Mouse (Mus musculus): ENCODE measurements at regions not wholly inside any gene's neighbourhood (a gene's known extent, or its start where the extent isn't known, plus 50 kb on each side); places are given as distances from the start of the nearest gene placed in this dataset.
"Not testable (repeated sequence)": the region's sequence is repeated elsewhere in the genome, so short reads cannot be mapped to it uniquely, and the experiment has no call there.

- Histone ChIP-seq H3K36me3 (no peaks in the 10 kb centered on the region), H3K9ac (no peak overlapping the region), H3K9me3 (no peaks in the 10 kb centered on the region), H3K27ac (no peak overlapping the region), H3K4me3 (no peak overlapping the region), H3K4me1 (replicated peaks) (no peaks in the 10 kb centered on the region), H3K4me2 (no peak overlapping the region), H3K27me3 (no peaks in the 10 kb centered on the region)
- WGBS = 89% methylated on average over 2 of the region's 2 CpGs
- ATAC-seq (ENCODE audit: low FRiP score) = no peak
Observed at GRCm38 (mm10) chr5:4248422-4248821, 56.3 kb downstream of the Mterf1b start.

GRCm38 (mm10) chr5:4254280-4254679, 62.1 kb downstream of the Mterf1b start:
- H3K27ac ChIP-seq; H3K27me3 ChIP-seq; H3K9me3 ChIP-seq; H3K4me1 ChIP-seq (replicated peaks); H3K4me3 ChIP-seq; H3K4me2 ChIP-seq; H3K9ac ChIP-seq; H3K36me3 ChIP-seq; ATAC-seq (ENCODE audit: low FRiP score): not testable (repeated sequence)
- WGBS = 92% methylated on average over 5 of the region's 5 CpGs

GRCm38 (mm10) chr5:4257048-4257750, 65.0 kb downstream of the Mterf1b start:
- H3K9ac ChIP-seq = no peak overlapping the region
- 62% methylated on average over 12 of the region's 12 CpGs for WGBS
- no peaks in the 10 kb centered on the region for H3K27me3 ChIP-seq
- H3K9me3 ChIP-seq = no peaks in the 10 kb centered on the region
- H3K36me3 ChIP-seq = no peaks in the 10 kb centered on the region
- H3K4me3 ChIP-seq = no peak overlapping the region
- H3K4me2 ChIP-seq = no peak overlapping the region
- ATAC-seq (ENCODE audit: low FRiP score) = no peak
- H3K4me1 ChIP-seq (replicated peaks) = no peaks in the 10 kb centered on the region
- H3K27ac ChIP-seq = no peak overlapping the region

GRCm38 (mm10) chr5:4259260-4259659, 67.1 kb downstream of the Mterf1b start:
- WGBS = 93% methylated on average over 4 of the region's 4 CpGs
- no peaks in the 10 kb centered on the region for H3K4me1 ChIP-seq (replicated peaks)
- ATAC-seq (ENCODE audit: low FRiP score) = no peak
- H3K27me3 ChIP-seq = no peaks in the 10 kb centered on the region
- H3K9me3 ChIP-seq = no peaks in the 10 kb centered on the region
- H3K4me3 ChIP-seq = no peak overlapping the region
- H3K4me2 ChIP-seq = no peak overlapping the region
- H3K27ac ChIP-seq = no peak overlapping the region
- H3K36me3 ChIP-seq = no peaks in the 10 kb centered on the region
- no peak overlapping the region for H3K9ac ChIP-seq

- H3K9me3 ChIP-seq = no peaks in the 10 kb centered on the region
- WGBS = 94% methylated on average over 1 of the region's 1 CpGs
Observed at GRCm38 (mm10) chr5:4262666-4263065, 70.5 kb downstream of the Mterf1b start.

GRCm38 (mm10) chr5:4263560-4264160, 71.5 kb downstream of the Mterf1b start:
- H3K4me1 ChIP-seq (replicated peaks) = no peaks in the 10 kb centered on the region
- peak overlapping the region; percentile 13; the same call in 1 of the 2 replicates for H3K27ac ChIP-seq
- no peaks in the 10 kb centered on the region for H3K9me3 ChIP-seq
- no peaks in the 10 kb centered on the region for H3K36me3 ChIP-seq
- ATAC-seq (ENCODE audit: low FRiP score) = peak; percentile 69; the same call in 1 of the 2 replicates
- H3K27me3 ChIP-seq = no peaks in the 10 kb centered on the region
- H3K9ac ChIP-seq = no peak overlapping the region
- H3K4me2 ChIP-seq = no peak overlapping the region
- WGBS = 68% methylated on average over 5 of the region's 5 CpGs
- no peak overlapping the region for H3K4me3 ChIP-seq

More at GRCm38 (mm10) chr5:4262666-4263065, 70.5 kb downstream of the Mterf1b start:
- no peaks in the 10 kb centered on the region for H3K4me1 ChIP-seq (replicated peaks)
- no peak overlapping the region for H3K9ac ChIP-seq
- no peak overlapping the region for H3K4me2 ChIP-seq
- no peak for ATAC-seq (ENCODE audit: low FRiP score)
- no peak overlapping the region for H3K4me3 ChIP-seq
- no peaks in the 10 kb centered on the region for H3K27me3 ChIP-seq
- H3K36me3 ChIP-seq = no peaks in the 10 kb centered on the region
- no peak overlapping the region for H3K27ac ChIP-seq

GRCm38 (mm10) chr5:4267717-4268116, 75.5 kb downstream of the Mterf1b start:
- H3K27ac ChIP-seq = no peak overlapping the region
- ATAC-seq (ENCODE audit: low FRiP score) = no peak
- H3K9ac ChIP-seq = no peak overlapping the region
- no peak overlapping the region for H3K4me3 ChIP-seq
- H3K4me1 ChIP-seq (replicated peaks) = no peaks in the 10 kb centered on the region
- no peak overlapping the region for H3K4me2 ChIP-seq
- H3K27me3 ChIP-seq = no peaks in the 10 kb centered on the region
- WGBS = 89% methylated on average over 2 of the region's 2 CpGs
- no peaks in the 10 kb centered on the region for H3K9me3 ChIP-seq
- no peaks in the 10 kb centered on the region for H3K36me3 ChIP-seq

GRCm38 (mm10) chr5:4273001-4273400, 80.8 kb downstream of the Mterf1b start:
- Histone ChIP-seq H3K27me3 (no peaks in the 10 kb centered on the region), H3K4me3 (no peak overlapping the region), H3K9me3 (no peaks in the 10 kb centered on the region), H3K4me1 (replicated peaks) (no peaks in the 10 kb centered on the region), H3K36me3 (no peaks in the 10 kb centered on the region), H3K4me2 (no peak overlapping the region), H3K27ac (no peak overlapping the region), H3K9ac (no peak overlapping the region)
- ATAC-seq (ENCODE audit: low FRiP score) = no peak
- 80% methylated on average over 5 of the region's 5 CpGs for WGBS

GRCm38 (mm10) chr5:4303616-4304015, 111.4 kb downstream of the Mterf1b start:
- no peaks in the 10 kb centered on the region for H3K9me3 ChIP-seq
- no peak overlapping the region for H3K4me2 ChIP-seq
- H3K4me3 ChIP-seq = no peak overlapping the region
- H3K36me3 ChIP-seq = no peaks in the 10 kb centered on the region
- 1% methylated on average over 4 of the region's 4 CpGs for WGBS
- H3K4me1 ChIP-seq (replicated peaks) = peaks cover 11% of the 10 kb centered on the region
- no peak overlapping the region for H3K9ac ChIP-seq
- ATAC-seq (ENCODE audit: low FRiP score) = no peak
- no peak overlapping the region for H3K27ac ChIP-seq
- H3K27me3 ChIP-seq = 0 out of 2 replicates have a peak, but pooled peaks cover 7% of the 10 kb centered on the region

GRCm38 (mm10) chr5:4304201-4304600, 112.0 kb downstream of the Mterf1b start:
- 0 out of 2 replicates have a peak, but pooled peaks cover 7% of the 10 kb centered on the region for H3K27me3 ChIP-seq
- no peak overlapping the region for H3K9ac ChIP-seq
- H3K4me3 ChIP-seq = no peak overlapping the region
- WGBS = 37% methylated on average over 5 of the region's 5 CpGs
- H3K4me2 ChIP-seq = no peak overlapping the region
- no peak for ATAC-seq (ENCODE audit: low FRiP score)
- H3K9me3 ChIP-seq = no peaks in the 10 kb centered on the region
- peaks cover 11% of the 10 kb centered on the region for H3K4me1 ChIP-seq (replicated peaks)
- no peak overlapping the region for H3K27ac ChIP-seq
- no peaks in the 10 kb centered on the region for H3K36me3 ChIP-seq

GRCm38 (mm10) chr5:4308514-4308913, 116.3 kb downstream of the Mterf1b start:
- H3K4me1 ChIP-seq (replicated peaks) = peaks cover 7% of the 10 kb centered on the region
- no peak for ATAC-seq (ENCODE audit: low FRiP score)
- H3K4me2 ChIP-seq = no peak overlapping the region
- H3K9me3 ChIP-seq = no peaks in the 10 kb centered on the region
- H3K27ac ChIP-seq = no peak overlapping the region
- H3K9ac ChIP-seq = no peak overlapping the region
- no peak overlapping the region for H3K4me3 ChIP-seq
- no peaks in the 10 kb centered on the region for H3K36me3 ChIP-seq
- 78% methylated on average over 5 of the region's 5 CpGs for WGBS
- no peaks in the 10 kb centered on the region for H3K27me3 ChIP-seq

- no peak for ATAC-seq (ENCODE audit: low FRiP score)
- H3K27me3 ChIP-seq = no peaks in the 10 kb centered on the region
- no peaks in the 10 kb centered on the region for H3K4me1 ChIP-seq (replicated peaks)
- no peak overlapping the region for H3K4me3 ChIP-seq
- H3K36me3 ChIP-seq = no peaks in the 10 kb centered on the region
- H3K9ac ChIP-seq = no peak overlapping the region
- no peaks in the 10 kb centered on the region for H3K9me3 ChIP-seq
- H3K27ac ChIP-seq = no peak overlapping the region
- no peak overlapping the region for H3K4me2 ChIP-seq
- 88% methylated on average over 4 of the region's 4 CpGs for WGBS
Observed at GRCm38 (mm10) chr5:4311169-4311568, 119.0 kb downstream of the Mterf1b start.

- Histone ChIP-seq H3K27ac (no peak overlapping the region), H3K9me3 (no peaks in the 10 kb centered on the region), H3K36me3 (no peaks in the 10 kb centered on the region), H3K4me3 (no peak overlapping the region), H3K27me3 (no peaks in the 10 kb centered on the region), H3K4me1 (replicated peaks) (no peaks in the 10 kb centered on the region), H3K9ac (no peak overlapping the region), H3K4me2 (no peak overlapping the region)
- WGBS = 70% methylated on average over 4 of the region's 4 CpGs
- ATAC-seq (ENCODE audit: low FRiP score) = no peak
Observed at GRCm38 (mm10) chr5:4311599-4311998, 119.4 kb downstream of the Mterf1b start.
